Mouse (Mus musculus): ENCODE results near the gene Eif2s3y.

The Eif2s3y gene

DNA sequence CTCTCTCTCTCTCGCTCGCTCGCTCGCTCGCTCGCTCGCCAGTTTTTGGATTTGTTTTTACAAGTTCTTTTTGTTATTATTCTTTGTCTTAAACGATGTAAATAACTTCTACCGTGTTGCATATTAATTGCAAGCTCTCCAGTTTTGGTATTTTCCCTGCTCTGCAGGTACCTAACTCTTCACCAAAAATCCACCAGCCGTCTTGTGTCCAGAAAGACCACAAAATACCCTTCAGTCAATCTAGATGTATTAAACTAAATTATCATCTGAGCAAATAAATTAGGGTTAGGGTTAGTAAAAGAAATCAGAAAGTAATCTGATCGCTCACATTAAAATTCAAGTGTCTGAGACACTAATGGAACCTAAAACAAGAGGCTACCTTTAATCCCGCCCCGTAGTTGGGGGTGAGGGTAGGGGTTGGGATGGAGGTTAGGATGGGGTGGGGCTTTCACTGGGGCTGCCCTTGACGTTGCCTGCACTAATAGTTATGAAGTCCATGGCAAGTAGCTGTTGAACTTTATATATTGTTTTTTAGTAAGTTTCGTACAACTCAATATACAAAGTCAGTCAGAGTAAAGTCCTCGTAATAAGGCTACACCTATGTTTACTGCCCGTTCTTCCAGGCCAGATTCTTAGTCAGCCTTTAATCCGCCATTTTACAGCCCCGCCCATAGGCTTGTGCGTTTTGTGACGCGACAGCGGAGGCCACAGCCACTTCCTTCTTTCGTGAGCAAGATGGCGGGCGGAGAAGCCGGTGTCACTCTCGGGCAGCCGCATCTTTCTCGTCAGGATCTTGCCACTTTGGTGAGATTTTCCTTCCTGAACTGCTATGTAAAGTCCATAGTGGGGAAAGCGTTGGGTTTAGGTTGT lies at the start of gene Eif2s3y:
Gene Eif2s3y (plus strand): TSS at position 662 of the 870 bp plus-strand sequence.
- peak; percentile 37 for DNase-seq (ENCODE audit: low read depth)

All from c-Kit-positive CD71-negative TER-119-negative erythroid progenitor cells, embryonic 14.5 days (primary cell).